Mouse (Mus musculus): ENCODE measurements at regions not wholly inside any gene's neighbourhood (a gene's known extent, or its start where the extent isn't known, plus 50 kb on each side); places are given as distances from the start of the nearest gene placed in this dataset.
"Not testable (repeated sequence)": the region's sequence is repeated elsewhere in the genome, so short reads cannot be mapped to it uniquely, and the experiment has no call there.

- ATAC-seq (ENCODE audit: low FRiP score, low read depth) = no peak
- Histone ChIP-seq H3K27me3 (no peaks in the 10 kb centered on the region), H3K9ac (no peak overlapping the region), H3K36me3 (no peaks in the 10 kb centered on the region), H3K4me3 (no peak overlapping the region), H3K4me2 (no peak overlapping the region), H3K27ac (replicated peaks) (no peak overlapping the region), H3K9me3 (no peaks in the 10 kb centered on the region), H3K4me1 (replicated peaks) (0 out of 2 replicates have a peak, but pooled peaks cover 7% of the 10 kb centered on the region)
- 87% methylated on average over 6 of the region's 6 CpGs for WGBS
Observed at GRCm38 (mm10) chr6:6384441-6384840, 167.5 kb upstream of the Slc25a13 start.

GRCm38 (mm10) chr6:6372421-6372820, 155.4 kb upstream of the Slc25a13 start:
- Histone ChIP-seq H3K4me1 (replicated peaks) (no peaks in the 10 kb centered on the region), H3K9ac (no peak overlapping the region), H3K4me2 (no peak overlapping the region), H3K9me3 (no peaks in the 10 kb centered on the region), H3K27ac (replicated peaks) (no peak overlapping the region), H3K36me3 (no peaks in the 10 kb centered on the region), H3K27me3 (0 out of 2 replicates have a peak, but pooled peaks cover 4% of the 10 kb centered on the region), H3K4me3 (no peak overlapping the region)
- WGBS = 91% methylated on average over 3 of the region's 3 CpGs
- no peak for ATAC-seq (ENCODE audit: low FRiP score, low read depth)

GRCm38 (mm10) chr6:6371444-6372093, 154.6 kb upstream of the Slc25a13 start:
- H3K4me1 ChIP-seq (replicated peaks) = no peaks in the 10 kb centered on the region
- H3K27me3 ChIP-seq = 0 out of 2 replicates have a peak, but pooled peaks cover 4% of the 10 kb centered on the region
- H3K36me3 ChIP-seq = no peaks in the 10 kb centered on the region
- no peak overlapping the region for H3K27ac ChIP-seq (replicated peaks)
- no peak overlapping the region for H3K4me2 ChIP-seq
- H3K4me3 ChIP-seq = no peak overlapping the region
- no peak overlapping the region for H3K9ac ChIP-seq
- H3K9me3 ChIP-seq = no peaks in the 10 kb centered on the region
- ATAC-seq (ENCODE audit: low FRiP score, low read depth) = no peak
- WGBS = 81% methylated on average over 5 of the region's 5 CpGs

GRCm38 (mm10) chr6:6364037-6364436, 147.1 kb upstream of the Slc25a13 start:
- 0 out of 2 replicates have a peak, but pooled peaks have one; percentile 34 for ATAC-seq (ENCODE audit: low FRiP score, low read depth)
- WGBS = 41% methylated on average over 4 of the region's 4 CpGs
- Histone ChIP-seq H3K36me3 (no peaks in the 10 kb centered on the region), H3K4me2 (no peak overlapping the region), H3K9ac (no peak overlapping the region), H3K27me3 (no peaks in the 10 kb centered on the region), H3K9me3 (no peaks in the 10 kb centered on the region), H3K4me3 (no peak overlapping the region), H3K27ac (replicated peaks) (no peak overlapping the region), H3K4me1 (replicated peaks) (no peaks in the 10 kb centered on the region)

- H3K36me3 ChIP-seq = no peaks in the 10 kb centered on the region
- H3K4me2 ChIP-seq = no peak overlapping the region
- no peaks in the 10 kb centered on the region for H3K27me3 ChIP-seq
- H3K9me3 ChIP-seq = no peaks in the 10 kb centered on the region
- H3K27ac ChIP-seq (replicated peaks) = no peak overlapping the region
- no peak overlapping the region for H3K9ac ChIP-seq
- no peak for ATAC-seq (ENCODE audit: low FRiP score, low read depth)
- 90% methylated on average over 4 of the region's 4 CpGs for WGBS
- H3K4me3 ChIP-seq = no peak overlapping the region
- no peaks in the 10 kb centered on the region for H3K4me1 ChIP-seq (replicated peaks)
Observed at GRCm38 (mm10) chr6:6362678-6363354, 145.8 kb upstream of the Slc25a13 start.

- not testable (repeated sequence) for H3K9me3 ChIP-seq; ATAC-seq (ENCODE audit: low FRiP score, low read depth); H3K36me3 ChIP-seq; H3K4me2 ChIP-seq; H3K4me3 ChIP-seq; H3K9ac ChIP-seq; H3K4me1 ChIP-seq (replicated peaks); H3K27ac ChIP-seq (replicated peaks); H3K27me3 ChIP-seq
Observed at GRCm38 (mm10) chr6:6361181-6361580, 144.2 kb upstream of the Slc25a13 start.

- 24% methylated on average over 2 of the region's 2 CpGs for WGBS
- H3K9me3 ChIP-seq = no peaks in the 10 kb centered on the region
- no peaks in the 10 kb centered on the region for H3K27me3 ChIP-seq
- no peak for ATAC-seq (ENCODE audit: low FRiP score, low read depth)
- no peak overlapping the region for H3K4me3 ChIP-seq
- no peak overlapping the region for H3K4me2 ChIP-seq
- no peaks in the 10 kb centered on the region for H3K36me3 ChIP-seq
- no peak overlapping the region for H3K9ac ChIP-seq
- no peak overlapping the region for H3K27ac ChIP-seq (replicated peaks)
- H3K4me1 ChIP-seq (replicated peaks) = no peaks in the 10 kb centered on the region
Observed at GRCm38 (mm10) chr6:6357477-6357876, 140.5 kb upstream of the Slc25a13 start.

- H3K4me3 ChIP-seq = no peak overlapping the region
- 65% methylated on average over 6 of the region's 6 CpGs for WGBS
- H3K27me3 ChIP-seq = no peaks in the 10 kb centered on the region
- H3K36me3 ChIP-seq = no peaks in the 10 kb centered on the region
- no peaks in the 10 kb centered on the region for H3K9me3 ChIP-seq
- no peak overlapping the region for H3K27ac ChIP-seq (replicated peaks)
- no peak for ATAC-seq (ENCODE audit: low FRiP score, low read depth)
- no peak overlapping the region for H3K4me2 ChIP-seq
- H3K4me1 ChIP-seq (replicated peaks) = no peaks in the 10 kb centered on the region
- no peak overlapping the region for H3K9ac ChIP-seq
Observed at GRCm38 (mm10) chr6:6356967-6357366, 140.0 kb upstream of the Slc25a13 start.

- Histone ChIP-seq H3K36me3 (no peaks in the 10 kb centered on the region), H3K27ac (replicated peaks) (no peak overlapping the region), H3K4me1 (replicated peaks) (no peaks in the 10 kb centered on the region), H3K9ac (no peak overlapping the region), H3K4me2 (no peak overlapping the region), H3K9me3 (no peaks in the 10 kb centered on the region), H3K27me3 (no peaks in the 10 kb centered on the region), H3K4me3 (no peak overlapping the region)
- WGBS = 43% methylated on average over 8 of the region's 8 CpGs
- ATAC-seq (ENCODE audit: low FRiP score, low read depth) = no peak
Observed at GRCm38 (mm10) chr6:6335251-6335650, 118.3 kb upstream of the Slc25a13 start.

GRCm38 (mm10) chr6:6330271-6330670, 113.3 kb upstream of the Slc25a13 start:
- no peak overlapping the region for H3K9ac ChIP-seq
- no peaks in the 10 kb centered on the region for H3K36me3 ChIP-seq
- ATAC-seq (ENCODE audit: low FRiP score, low read depth) = no peak
- no peak overlapping the region for H3K4me3 ChIP-seq
- no peaks in the 10 kb centered on the region; the same call in 1 of the 2 replicates for H3K9me3 ChIP-seq
- H3K4me2 ChIP-seq = no peak overlapping the region
- WGBS = 94% methylated on average over 1 of the region's 1 CpGs
- H3K27ac ChIP-seq (replicated peaks) = no peak overlapping the region
- no peaks in the 10 kb centered on the region for H3K27me3 ChIP-seq
- no peaks in the 10 kb centered on the region for H3K4me1 ChIP-seq (replicated peaks)

- no peaks in the 10 kb centered on the region for H3K36me3 ChIP-seq
- H3K4me2 ChIP-seq = no peak overlapping the region
- no peak overlapping the region for H3K9ac ChIP-seq
- H3K4me1 ChIP-seq (replicated peaks) = no peaks in the 10 kb centered on the region
- WGBS = 41% methylated on average over 1 of the region's 1 CpGs
- H3K27me3 ChIP-seq = no peaks in the 10 kb centered on the region
- no peak overlapping the region for H3K4me3 ChIP-seq
- no peaks in the 10 kb centered on the region; the same call in 1 of the 2 replicates for H3K9me3 ChIP-seq
- no peak overlapping the region for H3K27ac ChIP-seq (replicated peaks)
- no peak for ATAC-seq (ENCODE audit: low FRiP score, low read depth)
Observed at GRCm38 (mm10) chr6:6325516-6325915, 108.5 kb upstream of the Slc25a13 start.

- H3K9me3 ChIP-seq = no peaks in the 10 kb centered on the region
- no peak overlapping the region for H3K4me3 ChIP-seq
- no peaks in the 10 kb centered on the region for H3K4me1 ChIP-seq (replicated peaks)
- no peak overlapping the region for H3K27ac ChIP-seq (replicated peaks)
- H3K36me3 ChIP-seq = no peaks in the 10 kb centered on the region
- H3K27me3 ChIP-seq = no peaks in the 10 kb centered on the region
- WGBS = 67% methylated on average over 4 of the region's 4 CpGs
- no peak for ATAC-seq (ENCODE audit: low FRiP score, low read depth)
- H3K9ac ChIP-seq = no peak overlapping the region
- H3K4me2 ChIP-seq = no peak overlapping the region
Observed at GRCm38 (mm10) chr6:6316725-6317124, 99.8 kb upstream of the Slc25a13 start.
